Mouse (Mus musculus) hindbrain, postnatal 0 days (tissue): ENCODE results near the gene Nr2f1. TPM values are rescaled to one million over a fixed set of nuclear protein-coding genes. Genes with fewer than 3 reads are reported as not detected.
"Not testable (repeated sequence)": the region's sequence is repeated elsewhere in the genome, so short reads cannot be mapped to it uniquely, and the experiment has no call there.

Source experiments
- ATAC-seq: fragments of 200-750 bp; cut with Nextera tagmentation; 2 replicates; pipeline ENCODE4 v1.8.0; 2017; ENCODE audit warnings: mild to moderate bottlenecking, moderate TSS enrichment, moderate library complexity
- DNase-seq: peaks from one replicate; pipeline ENCODE4 v3.0.0-alpha.2; 2015; ENCODE audit warnings: low spot score
- H3K27ac ChIP-seq: fragments of 300-500 bp; sonication (generic); 2 replicates; pipeline ENCODE4 v1.5.1; 2014; ENCODE audit warnings: mild to moderate bottlenecking
- H3K27me3 ChIP-seq: fragments of 300-500 bp; sonication (generic); 2 replicates; pipeline ENCODE4 v1.6.1; 2014; ENCODE audit warnings: low read length, mixed read lengths; ENCODE audit not compliant: insufficient read depth
- H3K36me3 ChIP-seq: fragments of 300-500 bp; sonication (generic); 2 replicates; pipeline ENCODE4 v1.6.1; 2014; ENCODE audit warnings: low read length, mixed read lengths; ENCODE audit not compliant: insufficient read depth
- H3K4me1 ChIP-seq: fragments of 300-500 bp; sonication (generic); 2 replicates; pipeline ENCODE4 v1.6.1; 2014; ENCODE audit warnings: antibody characterized with exemption, low read length, mixed read lengths; ENCODE audit not compliant: insufficient read depth
- H3K4me2 ChIP-seq: fragments of 300-500 bp; sonication (generic); 2 replicates; pipeline ENCODE4 v1.6.1; 2014; ENCODE audit warnings: low read depth, mild to moderate bottlenecking, low read length, moderate library complexity, mixed read lengths
- H3K4me3 ChIP-seq: fragments of 300-500 bp; sonication (generic); 2 replicates; pipeline ENCODE4 v1.5.1; 2014; ENCODE audit warnings: low read length
- H3K9ac ChIP-seq: fragments of 300-500 bp; sonication (generic); replicated peaks from 2 replicates; pipeline ENCODE4 v1.6.1; 2014; ENCODE audit warnings: mild to moderate bottlenecking, low read length, moderate library complexity, mixed read lengths
- H3K9me3 ChIP-seq: fragments of 300-500 bp; sonication (generic); 2 replicates; pipeline ENCODE4 v1.6.1; 2016; ENCODE audit warnings: low read length, mixed read lengths
- CTCF ChIP-seq: IDR thresholded peaks from 2 replicates; pipeline ENCODE4 v1.5.1; 2016; ENCODE audit warnings: antibody characterized with exemption, control low read depth, low read depth
- WGBS: fragments of 180-500 bp; shearing (Covaris S2); extraction: QIAGEN DNeasy Blood & Tissue Kit; methylation state at CpG from one replicate; pipeline ENCODE4 v1.1.7; 2014; 5-methylcytosine and 5-hydroxymethylcytosine counted together
- polyA plus RNA-seq: library from polyadenylated mRNA; unstranded; fragments of >200 nt; fragmentation: Nextera tagmentation; extraction: Ambion mirVana; gene quantifications from 2 replicates; pipeline ENCODE4 v1.2.1, GENCODE M21; 2015
- total RNA-seq: library from RNA; depleted of rRNA; stranded (reverse); fragments of >200 nt; gene quantifications from 2 replicates; pipeline ENCODE4 v1.2.3, GENCODE M21; 2014; rRNA removed

Gene Nr2f1
- total RNA-seq (220 and 254 TPM in 2 replicates), polyA plus RNA-seq (49.8 and 51.2 TPM in 2 replicates)

DNA sequence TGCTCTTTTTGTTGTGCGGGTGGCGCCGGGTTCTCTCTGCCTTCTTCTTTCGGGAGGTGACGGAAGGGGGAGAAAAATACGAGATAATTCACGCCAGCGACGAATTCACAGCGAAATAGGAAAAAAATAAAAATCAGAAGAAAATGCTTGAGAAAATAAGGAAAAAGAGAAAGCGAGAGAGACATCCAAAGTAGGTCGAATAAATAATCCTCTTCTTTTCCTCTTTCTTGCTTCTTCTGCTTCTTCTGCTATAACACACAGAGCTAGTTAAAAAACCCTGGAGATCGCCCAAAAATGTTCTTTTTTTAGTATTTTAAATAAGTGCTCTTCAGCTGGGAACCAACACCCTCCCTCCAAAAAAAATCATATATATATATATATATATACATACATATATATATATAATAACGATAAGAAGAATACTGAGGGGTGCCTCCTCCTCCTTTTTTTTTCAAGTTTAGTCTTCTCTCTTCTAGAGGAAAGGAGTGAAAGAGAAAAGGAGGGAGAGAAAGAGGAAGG, at the start of gene Nr2f1:
Gene Nr2f1, minus strand, starts transcription at position 116 of the 519 bp plus-strand sequence.
- H3K4me1 ChIP-seq = no peaks in the 10 kb centered on the region
- ATAC-seq (no peak), DNase-seq (no peak)
- H3K4me3 ChIP-seq = peak within 1 kb of the TSS; percentile 94
- no peaks in the 10 kb centered on the region for H3K36me3 ChIP-seq
- TF ChIP-seq CTCF = no peak
- peak within 1 kb of the TSS; percentile 98 for H3K27ac ChIP-seq
- no peaks in the 10 kb centered on the region for H3K27me3 ChIP-seq
- peak within 1 kb of the TSS; percentile 99 for H3K9ac ChIP-seq
- peak within 1 kb of the TSS; percentile 87 for H3K4me2 ChIP-seq
- no peaks in the 10 kb centered on the region for H3K9me3 ChIP-seq
- WGBS = 0% methylated on average over 14 of the region's 14 CpGs

- Histone ChIP-seq H3K27me3 (no peaks in the 10 kb centered on the region), H3K4me3 (no peak overlapping the region), H3K4me1 (no peaks in the 10 kb centered on the region), H3K36me3 (no peaks in the 10 kb centered on the region), H3K9ac (no peak overlapping the region), H3K27ac (no peak overlapping the region), H3K4me2 (no peak overlapping the region), H3K9me3 (no peaks in the 10 kb centered on the region)
- TF ChIP-seq CTCF = no peak
- DNase-seq (no peak), ATAC-seq (no peak)
- 84% methylated on average over 3 of the region's 3 CpGs for WGBS
These were observed 22.1 kb upstream of the Nr2f1 start for GRCm38 (mm10) chr13:78221680-78222079.

- H3K27me3 ChIP-seq, H3K4me2 ChIP-seq, H3K9ac ChIP-seq, H3K27ac ChIP-seq, DNase-seq, ATAC-seq, H3K36me3 ChIP-seq, H3K9me3 ChIP-seq, H3K4me3 ChIP-seq, H3K4me1 ChIP-seq: not testable (repeated sequence)
- 93% methylated on average over 6 of the region's 6 CpGs for WGBS
These were observed 20.7 kb upstream of the Nr2f1 start for GRCm38 (mm10) chr13:78220238-78220637.

DNA sequence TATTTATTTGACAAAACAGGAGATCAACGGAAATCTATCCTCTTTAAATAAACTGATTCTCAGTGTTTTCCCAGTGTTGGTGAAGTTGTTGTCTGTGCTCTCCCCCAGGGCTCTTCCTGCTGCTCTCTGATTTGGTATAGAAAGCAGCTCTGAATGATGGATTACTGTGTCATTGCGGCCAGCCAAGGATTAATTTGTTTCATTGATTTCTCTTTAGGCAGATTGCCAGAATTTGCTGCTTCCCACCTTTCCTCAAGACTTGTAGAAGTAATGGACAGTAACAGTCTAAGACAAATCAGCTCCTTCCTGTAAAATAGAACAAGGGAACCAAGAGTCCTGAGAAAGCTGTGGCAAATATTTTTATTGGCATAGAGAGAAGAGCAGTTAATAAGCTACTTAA, 15.7 kb upstream of the Nr2f1 start:
- no peak for TF ChIP-seq CTCF
- Histone ChIP-seq H3K4me3 (no peak overlapping the region), H3K9me3 (no peaks in the 10 kb centered on the region), H3K4me2 (no peak overlapping the region), H3K36me3 (no peaks in the 10 kb centered on the region), H3K9ac (no peak overlapping the region), H3K4me1 (peaks cover 5% of the 10 kb centered on the region; the same call in 1 of the 2 replicates), H3K27ac (no peak overlapping the region), H3K27me3 (no peaks in the 10 kb centered on the region)
- DNase-seq (no peak), ATAC-seq (no peak)
- 22% methylated on average over 2 of the region's 2 CpGs for WGBS

DNA sequence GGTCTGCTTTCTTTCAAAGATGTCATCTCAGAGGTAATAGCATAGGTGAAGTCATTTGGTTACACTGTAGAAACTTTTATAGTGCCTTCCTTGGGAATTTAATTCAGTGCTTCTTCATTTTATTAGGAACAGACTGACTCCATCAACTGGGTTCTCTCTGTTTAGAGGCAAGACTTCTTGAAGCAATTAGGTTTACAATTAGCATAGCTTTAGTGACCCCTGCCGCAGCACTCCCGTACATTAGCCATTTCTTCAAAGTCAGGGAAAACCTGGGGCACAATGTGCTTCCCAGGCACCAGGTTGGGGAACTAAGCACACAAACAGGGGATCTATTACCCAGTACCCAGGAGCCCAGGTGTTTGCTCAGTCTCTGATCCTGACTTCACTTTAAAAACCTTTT, 13.6 kb upstream of the Nr2f1 start:
- Histone ChIP-seq H3K27me3 (no peaks in the 10 kb centered on the region), H3K4me3 (no peak overlapping the region), H3K36me3 (no peaks in the 10 kb centered on the region), H3K9me3 (no peaks in the 10 kb centered on the region), H3K4me2 (no peak overlapping the region), H3K9ac (no peak overlapping the region), H3K4me1 (peaks cover 7% of the 10 kb centered on the region; the same call in 1 of the 2 replicates), H3K27ac (no peak overlapping the region)
- no peak for TF ChIP-seq CTCF
- 58% methylated on average over 2 of the region's 2 CpGs for WGBS
- DNase-seq (no peak), ATAC-seq (no peak)

DNA sequence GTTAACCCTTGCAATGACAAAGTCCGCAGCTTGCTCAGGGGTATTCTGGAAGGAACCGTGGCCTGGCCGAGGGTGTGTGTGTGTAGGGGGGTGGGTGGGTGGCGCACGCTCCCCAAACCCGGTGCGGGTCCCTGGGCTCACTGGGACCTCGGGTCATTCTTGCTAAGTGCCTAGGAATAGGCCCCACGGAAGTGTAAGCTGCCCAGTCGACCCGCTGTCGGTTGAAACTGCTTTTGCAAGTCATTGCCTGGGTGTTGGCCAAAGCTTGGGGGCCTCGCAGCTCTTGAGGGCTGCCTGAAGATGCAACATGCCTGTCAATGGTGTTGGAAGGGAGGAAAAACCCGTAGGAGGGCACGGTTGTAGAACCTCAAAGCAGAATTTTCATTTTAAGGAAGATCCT, 12.6 kb upstream of the Nr2f1 start:
- Histone ChIP-seq H3K27me3 (no peaks in the 10 kb centered on the region), H3K4me1 (peaks cover 11% of the 10 kb centered on the region; the same call in 1 of the 2 replicates), H3K4me3 (no peak overlapping the region), H3K4me2 (no peak overlapping the region), H3K9ac (no peak overlapping the region), H3K9me3 (no peaks in the 10 kb centered on the region), H3K36me3 (no peaks in the 10 kb centered on the region), H3K27ac (no peak overlapping the region)
- 47% methylated on average over 15 of the region's 15 CpGs for whole genome bisulfite sequencing
- TF ChIP-seq CTCF = no peak
- DNase-seq (no peak), ATAC-seq (no peak)

GRCm38 (mm10) chr13:78211231-78212010, 11.9 kb upstream of the Nr2f1 start:
- DNase-seq = no peak
- Histone ChIP-seq H3K4me3 (no peak overlapping the region), H3K9me3 (no peaks in the 10 kb centered on the region), H3K36me3 (no peaks in the 10 kb centered on the region), H3K9ac (no peak overlapping the region), H3K4me2 (peak overlapping the region; percentile 94), H3K27ac (0 out of 2 replicates have a peak overlapping the region, but pooled peaks have one; percentile 75), H3K4me1 (peaks cover 11% of the 10 kb centered on the region; the same call in 1 of the 2 replicates), H3K27me3 (no peaks in the 10 kb centered on the region)
- WGBS = 45% methylated on average over 14 of the region's 14 CpGs
- no peak for TF ChIP-seq CTCF
- no peak for ATAC-seq
